Mouse (Mus musculus): ENCODE results near the gene Rab3b. TPM values are rescaled to one million over a fixed set of nuclear protein-coding genes. Genes with fewer than 3 reads are reported as not detected.
A peak's percentile ranks its signal among the peaks of the same experiment; 100 is the strongest.

Gene Rab3b
- total RNA-seq (2014; rRNA removed): 70.2 and 86.2 TPM in 2 replicates
- 287 and 298 TPM in 2 replicates for polyA plus RNA-seq (2015; fragmentation: Nextera tagmentation; extraction: Ambion mirVana)

DNA sequence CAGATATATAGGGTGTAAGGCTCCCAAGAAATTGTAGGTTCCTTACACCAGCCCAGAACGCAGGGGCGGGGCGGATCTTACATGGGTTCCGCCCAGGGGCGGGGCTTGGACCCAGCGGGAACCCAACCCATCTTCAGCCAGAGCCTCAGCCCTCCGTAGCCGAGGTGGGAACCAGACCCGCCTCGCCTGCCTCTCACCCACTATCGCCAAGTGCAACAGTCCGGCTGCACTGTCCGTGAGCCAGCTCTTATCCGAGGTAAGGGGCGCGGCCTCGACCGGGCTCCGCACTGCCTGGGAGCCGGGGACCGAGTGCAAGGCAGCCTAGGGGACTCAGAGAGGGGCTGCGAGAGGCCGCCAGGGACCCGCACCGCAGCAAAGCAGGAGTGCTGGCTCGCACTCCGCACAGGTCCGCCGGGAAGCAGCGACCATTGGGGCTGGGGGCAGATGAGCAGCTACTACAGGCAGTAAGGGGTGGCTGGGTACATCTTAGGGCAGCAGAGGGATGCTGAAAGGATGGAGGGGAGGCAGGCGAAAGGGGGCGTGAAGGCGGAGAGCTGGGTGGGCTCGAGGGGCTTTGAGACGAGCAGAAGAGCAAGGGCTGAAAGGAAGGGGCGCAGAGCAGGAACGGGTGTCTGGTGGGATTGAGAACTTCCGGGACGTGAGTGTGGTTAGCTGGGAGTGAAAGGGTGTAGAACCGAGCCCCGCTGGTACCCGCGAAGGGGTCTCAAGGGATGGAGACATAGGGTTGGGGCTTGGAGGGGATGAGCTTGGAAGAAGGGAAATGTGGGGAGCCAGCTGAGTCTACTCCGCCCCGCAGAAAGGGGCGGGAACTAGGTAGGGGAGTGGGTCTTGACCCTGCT lies at the start of gene Rab3b:
TSS of gene Rab3b (plus strand) at position 101 of the 860 bp plus-strand sequence.
- WGBS: 2% methylated on average over 46 of the region's 46 CpGs
- Histone ChIP-seq H3K4me2 (ENCODE audit: low read depth) (peak within 1 kb of the TSS; percentile 90), H3K27me3 (ENCODE audit: insufficient read depth, low read length) (no peaks in the 10 kb centered on the region), H3K4me1 (ENCODE audit: insufficient read depth) (no peaks in the 10 kb centered on the region), H3K9me3 (ENCODE audit: low read length) (no peaks in the 10 kb centered on the region), H3K36me3 (ENCODE audit: insufficient read depth) (no peaks in the 10 kb centered on the region), H3K4me3 (ENCODE audit: low read depth, low read length) (peak within 1 kb of the TSS; percentile 69), H3K27ac (ENCODE audit: low read depth, low read length) (peak within 1 kb of the TSS; percentile 74), H3K9ac (peak within 1 kb of the TSS; percentile 73)
- ATAC-seq (peak; percentile 90), DNase-seq (peak; percentile 81)
- no peak for TF ChIP-seq CTCF (IDR thresholded peaks at IDR 0.05; ENCODE audit: low read depth)

DNA sequence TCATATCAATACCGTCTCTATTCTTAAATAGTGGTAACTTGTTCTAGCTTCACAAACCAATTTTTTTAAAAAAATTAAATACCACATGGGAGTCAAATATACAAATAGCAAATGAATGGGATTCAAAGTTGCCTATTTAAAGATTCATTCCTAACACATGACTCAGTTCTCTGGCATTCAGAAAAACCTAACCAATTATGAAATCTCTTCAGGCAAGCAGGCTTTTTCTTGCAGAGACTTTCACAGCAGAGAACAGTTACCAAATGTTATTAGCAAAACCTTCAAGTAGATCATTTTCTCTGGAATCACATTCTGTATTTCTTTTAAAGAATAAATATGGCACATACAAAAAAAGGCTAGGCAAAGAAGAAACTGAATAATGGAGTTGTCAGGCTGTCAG lies 48.2 kb upstream of the Rab3b start:
- TF ChIP-seq CTCF (IDR thresholded peaks at IDR 0.05; ENCODE audit: low read depth): no peak
- ATAC-seq (no peak), DNase-seq (no peak)
- Histone ChIP-seq H3K27me3 (ENCODE audit: insufficient read depth, low read length) (no peaks in the 10 kb centered on the region), H3K4me2 (ENCODE audit: low read depth) (no peak overlapping the region), H3K4me3 (ENCODE audit: low read depth, low read length) (no peak overlapping the region), H3K36me3 (ENCODE audit: insufficient read depth) (0 out of 2 replicates have a peak, but pooled peaks cover 14% of the 10 kb centered on the region), H3K9me3 (ENCODE audit: low read length) (no peaks in the 10 kb centered on the region), H3K4me1 (ENCODE audit: insufficient read depth) (peaks cover 15% of the 10 kb centered on the region; the same call in 1 of the 2 replicates), H3K27ac (ENCODE audit: low read depth, low read length) (no peak overlapping the region), H3K9ac (no peak overlapping the region)
- 74% methylated on average over 1 of the region's 1 CpGs for WGBS

- peak within 1 kb of the TSS; percentile 98 for H3K4me3 ChIP-seq (ENCODE audit: low read depth, low read length)
- no peaks in the 10 kb centered on the region for H3K27me3 ChIP-seq (ENCODE audit: insufficient read depth, low read length)
- 3% methylated on average over 65 of the region's 73 CpGs for WGBS
- TF ChIP-seq CTCF (IDR thresholded peaks at IDR 0.05; ENCODE audit: low read depth): no peak
- peaks cover 15% of the 10 kb centered on the region; the same call in 1 of the 2 replicates for H3K4me1 ChIP-seq (ENCODE audit: insufficient read depth)
- H3K9ac ChIP-seq: peak within 1 kb of the TSS; percentile 100
- DNase-seq (peak; percentile 98), ATAC-seq (peak; percentile 95)
- 0 out of 2 replicates have a peak, but pooled peaks cover 5% of the 10 kb centered on the region for H3K36me3 ChIP-seq (ENCODE audit: insufficient read depth)
- peak within 1 kb of the TSS; percentile 99 for H3K27ac ChIP-seq (ENCODE audit: low read depth, low read length)
- peak within 1 kb of the TSS; percentile 69 for H3K4me2 ChIP-seq (ENCODE audit: low read depth)
- no peaks in the 10 kb centered on the region for H3K9me3 ChIP-seq (ENCODE audit: low read length)
Observed at GRCm38 (mm10) chr4:108832916-108833827, 45.7 kb upstream of the Rab3b start, which contains the start of gene Btf3l4. Btf3l4 (minus strand) TSS chr4:108833614.

GRCm38 (mm10) chr4:108833828-108834114 lies 45.1 kb upstream of the Rab3b start:
- H3K4me2 ChIP-seq (ENCODE audit: low read depth): peak overlapping the region; percentile 69
- H3K4me1 ChIP-seq (ENCODE audit: insufficient read depth): peaks cover 15% of the 10 kb centered on the region; the same call in 1 of the 2 replicates
- H3K9me3 ChIP-seq (ENCODE audit: low read length): no peaks in the 10 kb centered on the region
- TF ChIP-seq CTCF (IDR thresholded peaks at IDR 0.05; ENCODE audit: low read depth): no peak
- H3K4me3 ChIP-seq (ENCODE audit: low read depth, low read length): peak overlapping the region; percentile 98
- H3K27ac ChIP-seq (ENCODE audit: low read depth, low read length): peak overlapping the region; percentile 99
- no peak for ATAC-seq
- H3K9ac ChIP-seq: peak overlapping the region; percentile 100
- under 1% methylated on average over 6 of the region's 6 CpGs for WGBS
- H3K36me3 ChIP-seq (ENCODE audit: insufficient read depth): 0 out of 2 replicates have a peak, but pooled peaks cover 5% of the 10 kb centered on the region
- no peaks in the 10 kb centered on the region for H3K27me3 ChIP-seq (ENCODE audit: insufficient read depth, low read length)
- DNase-seq: no peak

DNA sequence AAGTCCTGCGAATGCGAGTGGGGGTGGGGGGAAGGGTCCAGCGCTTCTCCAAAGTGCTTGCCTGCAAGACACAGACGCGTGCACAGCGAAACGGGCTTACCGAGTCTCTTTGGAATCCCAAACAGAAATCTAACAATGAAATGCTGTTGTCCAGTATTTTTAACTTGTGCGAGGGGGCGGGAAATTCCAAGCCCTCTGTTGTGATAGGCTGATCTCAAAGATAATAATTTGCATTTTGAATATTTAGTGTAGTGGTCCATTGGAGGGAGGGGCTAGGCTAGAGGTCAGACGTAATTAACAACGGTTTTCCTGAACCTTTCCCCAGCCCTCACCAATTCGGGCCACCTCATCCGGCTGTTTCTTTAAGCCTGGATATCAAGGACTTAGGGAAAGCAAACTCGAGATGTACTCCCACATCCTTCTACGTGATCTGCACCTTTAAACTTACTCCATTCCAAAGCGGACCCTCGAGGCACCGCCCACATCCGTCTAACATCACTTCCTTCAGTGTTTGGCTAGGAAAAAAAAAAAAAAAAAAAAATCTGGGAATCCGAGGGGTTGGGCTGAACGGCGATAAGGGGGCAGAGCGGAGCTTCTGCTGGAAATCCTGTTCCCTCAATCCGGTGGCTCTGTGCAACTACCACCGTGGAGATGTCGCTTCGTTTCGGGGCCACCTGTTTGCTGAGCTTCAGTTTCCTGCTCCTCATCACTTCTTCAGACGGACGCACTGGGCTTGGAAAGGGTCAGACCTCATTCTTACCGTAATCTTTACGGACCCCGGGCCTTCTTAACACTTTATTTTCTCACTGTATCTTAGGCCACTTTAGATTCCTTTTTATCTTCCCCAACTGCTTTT lies 44.5 kb upstream of the Rab3b start, which contains the start of gene Txndc12:
TSS of gene Txndc12 (plus strand) at position 487 of the 856 bp plus-strand sequence.
- no peaks in the 10 kb centered on the region for H3K27me3 ChIP-seq (ENCODE audit: insufficient read depth, low read length)
- H3K4me1 ChIP-seq (ENCODE audit: insufficient read depth): peaks cover 15% of the 10 kb centered on the region; the same call in 1 of the 2 replicates
- TF ChIP-seq CTCF (IDR thresholded peaks at IDR 0.05; ENCODE audit: low read depth): 0 out of 2 replicates have a peak, but pooled peaks have one; percentile 8
- WGBS: under 1% methylated on average over 34 of the region's 34 CpGs
- H3K4me2 ChIP-seq (ENCODE audit: low read depth): peak within 1 kb of the TSS; percentile 69
- ATAC-seq (peak; percentile 79), DNase-seq (peak; percentile 94)
- H3K27ac ChIP-seq (ENCODE audit: low read depth, low read length): peak within 1 kb of the TSS; percentile 99
- peak within 1 kb of the TSS; percentile 98 for H3K4me3 ChIP-seq (ENCODE audit: low read depth, low read length)
- 0 out of 2 replicates have a peak, but pooled peaks cover 5% of the 10 kb centered on the region for H3K36me3 ChIP-seq (ENCODE audit: insufficient read depth)
- no peaks in the 10 kb centered on the region for H3K9me3 ChIP-seq (ENCODE audit: low read length)
- peak within 1 kb of the TSS; percentile 100 for H3K9ac ChIP-seq

DNA sequence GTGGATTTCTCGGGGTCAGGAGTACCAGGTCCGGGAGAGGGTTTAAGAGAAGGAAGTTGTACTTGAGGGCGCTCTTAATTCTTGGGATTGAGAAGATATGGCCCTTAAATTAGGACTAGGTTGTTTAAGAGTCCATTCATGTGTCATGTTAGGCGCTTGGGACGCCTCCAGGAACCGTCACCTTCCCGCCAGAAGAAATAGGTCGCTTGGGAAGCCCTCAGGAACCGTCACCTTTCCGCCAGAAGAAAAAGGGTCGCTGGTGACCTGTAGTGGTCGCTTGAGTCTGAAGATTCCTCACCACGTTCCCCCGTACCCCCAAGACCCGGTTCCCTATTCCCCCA lies 43.9 kb upstream of the Rab3b start:
- Histone ChIP-seq H3K4me2 (ENCODE audit: low read depth) (peak overlapping the region; percentile 69), H3K27me3 (ENCODE audit: insufficient read depth, low read length) (no peaks in the 10 kb centered on the region), H3K4me3 (ENCODE audit: low read depth, low read length) (peak overlapping the region; percentile 98), H3K4me1 (ENCODE audit: insufficient read depth) (peaks cover 15% of the 10 kb centered on the region; the same call in 1 of the 2 replicates), H3K9me3 (ENCODE audit: low read length) (no peaks in the 10 kb centered on the region), H3K9ac (peak overlapping the region; percentile 100), H3K27ac (ENCODE audit: low read depth, low read length) (peak overlapping the region; percentile 99), H3K36me3 (ENCODE audit: insufficient read depth) (0 out of 2 replicates have a peak, but pooled peaks cover 3% of the 10 kb centered on the region)
- no peak for TF ChIP-seq CTCF (IDR thresholded peaks at IDR 0.05; ENCODE audit: low read depth)
- DNase-seq: no peak
- under 1% methylated on average over 15 of the region's 15 CpGs for WGBS
- no peak for ATAC-seq
